Mouse (Mus musculus) retina, embryonic 14.5 days (tissue): ENCODE measurements at regions not wholly inside any gene's neighbourhood (a gene's known extent, or its start where the extent isn't known, plus 50 kb on each side); places are given as distances from the start of the nearest gene placed in this dataset.

ENCODE experiments used
- DNase-seq: peaks from one replicate; pipeline ENCODE4 v3.0.0-alpha.2; 2015; ENCODE audit warnings: low spot score

DNA sequence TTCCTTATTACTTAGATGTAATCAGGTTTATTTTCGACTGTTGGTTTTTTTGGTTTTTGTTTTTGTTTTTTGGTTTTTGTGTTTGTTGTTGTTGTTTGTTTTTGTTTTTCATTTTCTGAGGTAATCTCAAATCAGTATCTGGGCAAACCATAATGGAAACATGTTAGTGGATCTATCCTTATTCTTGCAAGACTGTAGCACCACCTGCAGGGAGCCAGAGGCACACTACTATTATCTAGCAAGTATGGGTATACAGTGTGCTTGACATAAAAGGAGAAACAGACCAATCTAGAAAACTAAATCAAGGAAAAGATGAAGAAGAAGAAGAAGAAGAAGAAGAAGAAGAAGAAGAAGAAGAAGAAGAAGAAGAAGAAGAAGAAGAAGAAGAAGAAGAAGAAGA lies 552.4 kb downstream of the Rfpl4b start:
- no peak for DNase-seq

DNA sequence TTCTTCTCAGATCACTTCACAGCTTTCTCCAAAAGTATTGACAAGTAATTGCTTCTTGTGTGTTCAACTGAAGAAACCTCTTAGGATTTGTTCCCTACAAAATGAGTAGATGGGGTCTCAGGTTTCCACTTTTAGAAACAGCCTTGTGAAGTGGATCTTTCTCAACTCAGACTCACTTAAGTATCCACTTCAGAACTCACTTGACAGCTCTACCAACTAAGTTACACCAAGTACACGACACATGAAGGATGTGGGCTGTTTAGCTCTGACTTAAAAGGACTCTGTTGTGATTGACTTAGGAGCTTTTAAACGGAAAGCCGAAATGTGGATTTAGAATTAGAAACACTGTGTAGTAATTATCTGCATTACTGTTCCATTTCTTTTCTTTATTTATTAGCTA lies 556.0 kb downstream of the Rfpl4b start:
- no peak for DNase-seq

DNA sequence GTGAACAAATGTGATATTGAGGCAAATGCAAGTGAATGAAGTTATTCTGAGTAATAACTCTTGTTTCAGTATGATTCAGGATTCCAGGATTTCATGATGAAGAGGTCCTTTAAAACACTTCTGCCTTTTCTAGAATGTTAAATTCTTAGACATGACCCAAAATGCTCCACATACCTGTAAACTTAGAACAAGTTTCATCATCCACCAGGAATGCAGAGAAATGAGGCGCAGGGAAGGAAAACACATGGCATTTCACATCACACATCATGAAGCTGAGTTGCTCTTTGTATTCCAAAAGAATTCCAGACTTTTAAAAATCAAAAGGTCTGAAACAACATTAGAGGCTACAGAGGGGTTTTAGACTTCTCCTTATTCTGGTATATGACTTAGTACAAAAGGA lies 574.8 kb downstream of the Rfpl4b start:
- no peak for DNase-seq
